Mouse (Mus musculus) liver, adult 2 months (tissue): Measurements from ENCODE around the gene Rnaset2a. TPM values are rescaled to one million over a fixed set of nuclear protein-coding genes. Genes with fewer than 3 reads are reported as not detected.
"Not testable (repeated sequence)": the region's sequence is repeated elsewhere in the genome, so short reads cannot be mapped to it uniquely, and the experiment has no call there.

Source experiments
- DNase-seq: peaks from one replicate; pipeline ENCODE4 v3.0.0-alpha.2; 2011; ENCODE audit warnings: low read depth, low spot score; ENCODE audit errors: extremely low read depth
- H3K27ac ChIP-seq: fragments of 200-500 bp; replicated peaks from 2 replicates; pipeline ENCODE4 v1.5.1; 2012; ENCODE audit warnings: low read depth, mild to moderate bottlenecking, control low read depth, inconsistent platforms, low read length; ENCODE audit not compliant: insufficient read depth
- H3K27me3 ChIP-seq: fragments of 200-500 bp; 2 replicates; pipeline ENCODE4 v1.6.1; 2012; ENCODE audit warnings: mild to moderate bottlenecking, moderate library complexity, low read length, inconsistent platforms; ENCODE audit not compliant: control insufficient read depth, insufficient read depth
- H3K36me3 ChIP-seq: fragments of 200-500 bp; 2 replicates; pipeline ENCODE4 v1.6.1; 2012; ENCODE audit warnings: low read length, inconsistent platforms; ENCODE audit not compliant: control insufficient read depth, insufficient read depth
- H3K4me1 ChIP-seq: fragments of 200-500 bp; 2 replicates; pipeline ENCODE4 v1.6.1; 2011; ENCODE audit warnings: low read length; ENCODE audit not compliant: control insufficient read depth, insufficient read depth
- H3K4me3 ChIP-seq: fragments of 200-500 bp; 2 replicates; pipeline ENCODE4 v1.5.1; 2011; ENCODE audit warnings: low read depth, mild to moderate bottlenecking, control low read depth, low read length, moderate library complexity; ENCODE audit not compliant: insufficient read depth
- H3K79me2 ChIP-seq: fragments of 200-500 bp; 2 replicates; pipeline ENCODE4 v1.6.1; 2012; ENCODE audit warnings: inconsistent platforms, mild to moderate bottlenecking, low read length, moderate library complexity; ENCODE audit not compliant: control insufficient read depth, insufficient read depth
- H3K9ac ChIP-seq: fragments of 200-500 bp; 2 replicates; pipeline ENCODE4 v1.6.1; 2012; ENCODE audit warnings: low read depth, mild to moderate bottlenecking, control low read depth, inconsistent platforms, low read length
- CTCF ChIP-seq: fragments of 200-500 bp; IDR thresholded peaks from 2 replicates; pipeline ENCODE4 v1.5.1; 2011; ENCODE audit warnings: low read depth, low read length, control low read depth
- WGBS: fragments of 180-500 bp; shearing (Covaris S2); methylation state at CpG from one replicate; pipeline ENCODE4 v1.1.7; 2018; 5-methylcytosine and 5-hydroxymethylcytosine counted together
- polyA plus RNA-seq: library from polyadenylated mRNA; depleted of rRNA; stranded (reverse); fragments of >200 nt; gene quantifications from 2 replicates; pipeline ENCODE4 v1.2.3, GENCODE M21; 2012
- total RNA-seq: library from RNA; depleted of rRNA; stranded (reverse); fragments of >200 nt; gene quantifications from 2 replicates; pipeline ENCODE4 v1.2.3, GENCODE M21; 2014

Rnaset2a gene
- total and polyA plus RNA-seq, 2 experiments: 36.9 to 51.8 TPM

DNA sequence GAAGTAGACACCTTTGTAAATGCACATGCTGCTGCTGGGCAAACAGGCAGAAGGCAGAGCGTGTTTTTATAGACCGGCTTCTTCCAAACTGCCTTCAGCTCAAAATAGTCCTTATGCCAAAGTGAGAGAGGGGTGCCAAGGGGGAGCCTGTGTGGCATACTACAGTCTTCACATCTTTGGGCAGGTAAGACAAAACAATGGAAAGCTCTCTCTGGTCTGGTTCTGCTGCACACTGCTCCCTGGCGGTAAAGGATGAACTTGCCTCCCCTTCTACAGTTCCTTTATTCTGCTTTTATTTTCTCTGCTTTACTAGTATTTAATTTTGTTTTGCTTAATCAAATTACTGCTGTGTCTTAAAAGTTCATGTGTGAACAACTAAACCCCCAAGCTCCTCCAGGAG, 13.1 kb upstream of the Rnaset2a start:
- not testable (repeated sequence) for H3K4me3 ChIP-seq, H3K4me1 ChIP-seq, DNase-seq, H3K36me3 ChIP-seq, H3K27ac ChIP-seq, H3K9ac ChIP-seq, H3K79me2 ChIP-seq, H3K27me3 ChIP-seq
- TF ChIP-seq CTCF: peak; percentile 38; the same call in 1 of the 2 replicates
- 54% methylated on average over 3 of the region's 3 CpGs for WGBS

DNA sequence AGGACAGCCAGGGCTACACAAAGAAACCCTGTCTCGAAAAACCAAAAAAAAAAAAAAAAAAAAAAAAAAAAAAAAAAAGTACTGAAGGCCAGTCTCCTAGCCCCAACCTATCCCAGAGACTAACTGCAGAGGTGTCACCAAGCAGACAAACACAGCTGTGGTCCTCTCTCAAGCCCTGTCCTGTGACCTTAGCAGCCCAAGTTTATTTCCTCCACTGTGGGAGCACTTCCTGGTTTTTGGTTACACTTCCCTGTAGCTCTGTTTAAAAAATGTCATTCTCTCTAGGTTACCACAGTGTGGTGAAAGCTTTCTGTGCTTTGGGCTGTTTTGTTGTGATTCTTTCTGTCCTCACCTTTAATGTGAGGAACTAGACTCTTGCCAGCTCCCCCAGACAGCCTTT, 10.7 kb upstream of the Rnaset2a start:
- H3K4me1 ChIP-seq, H3K4me3 ChIP-seq, H3K79me2 ChIP-seq, H3K36me3 ChIP-seq, H3K9ac ChIP-seq, H3K27ac ChIP-seq, DNase-seq, H3K27me3 ChIP-seq: not testable (repeated sequence)
- no CpG with 5 or more reads among the region's 1 CpGs for WGBS

DNA sequence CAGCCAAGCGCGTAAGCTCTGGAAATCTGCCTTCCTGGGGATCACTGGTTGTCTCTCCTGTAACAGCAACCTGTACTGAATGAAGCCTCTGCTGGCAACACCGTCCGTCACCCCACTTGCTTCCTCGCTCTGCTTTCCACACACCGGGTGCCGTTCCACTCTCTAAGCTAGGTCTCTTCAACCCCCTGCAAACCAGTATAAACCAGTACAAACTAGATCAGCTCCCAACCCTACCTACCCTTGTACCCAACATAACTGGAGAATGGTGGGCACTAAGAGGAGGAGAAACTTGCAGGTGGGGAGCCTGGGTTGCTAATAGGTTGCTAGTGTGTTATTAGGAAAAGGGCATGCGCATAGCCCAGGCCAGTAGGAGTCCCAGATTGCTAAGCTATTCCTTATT, 8.1 kb upstream of the Rnaset2a start:
- H3K27me3 ChIP-seq, H3K9ac ChIP-seq: not testable (repeated sequence)
- WGBS: 100% methylated on average over 1 of the region's 8 CpGs

DNA sequence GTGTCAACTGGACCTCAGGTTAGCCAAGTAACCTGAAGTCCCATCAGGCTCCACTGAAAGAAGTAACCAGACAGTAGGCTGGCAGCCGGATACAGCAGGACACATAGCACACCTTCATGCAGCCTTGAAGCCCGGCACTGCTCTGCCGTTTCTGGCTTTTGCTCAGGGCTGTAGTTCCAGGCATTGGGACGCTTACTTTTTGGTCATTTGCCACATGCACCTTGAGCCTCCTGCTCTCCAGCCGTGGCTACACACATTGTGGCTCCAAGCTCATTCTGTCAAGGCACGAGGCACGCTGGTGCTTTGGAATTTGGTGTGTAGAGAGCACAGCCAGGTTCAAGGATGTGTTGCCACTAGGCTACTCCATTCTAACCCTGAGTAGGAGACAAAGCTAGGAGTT, 7.1 kb upstream of the Rnaset2a start:
- WGBS: 61% methylated on average over 7 of the region's 7 CpGs
- DNase-seq: peak; percentile 36
- not testable (repeated sequence) for H3K27ac ChIP-seq, H3K4me3 ChIP-seq, H3K36me3 ChIP-seq, H3K27me3 ChIP-seq, H3K4me1 ChIP-seq, H3K9ac ChIP-seq, H3K79me2 ChIP-seq

More for the DNA sequence above, 8.1 kb upstream of the Rnaset2a start:
- H3K36me3 ChIP-seq, H3K27ac ChIP-seq, DNase-seq, H3K79me2 ChIP-seq, H3K4me3 ChIP-seq, H3K4me1 ChIP-seq: not testable (repeated sequence)

DNA sequence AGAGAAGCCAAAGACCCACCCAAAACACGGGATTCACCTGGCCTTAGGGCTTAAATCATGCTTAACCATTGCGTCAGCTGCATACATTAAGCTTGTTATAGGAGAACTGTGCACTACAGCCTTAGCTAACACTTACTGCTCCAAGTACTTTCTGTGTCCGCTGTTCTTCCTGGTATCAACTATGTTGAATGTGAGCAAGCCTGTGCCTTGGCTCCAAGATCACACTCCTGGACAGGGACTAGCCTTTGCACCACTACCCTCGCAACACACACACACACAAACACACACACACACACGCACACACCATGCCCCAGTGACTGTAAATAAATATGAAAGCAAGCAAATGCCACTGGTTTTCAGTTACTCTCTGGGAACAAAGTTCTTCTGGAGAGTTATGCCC, 966 bp downstream of the Rnaset2a start:
- H3K4me1 ChIP-seq, H3K27me3 ChIP-seq, H3K27ac ChIP-seq, H3K79me2 ChIP-seq, H3K36me3 ChIP-seq: not testable (repeated sequence)
- DNase-seq: peak; percentile 60
- Histone ChIP-seq H3K9ac (peak overlapping the region; percentile 42; the same call in 1 of the 2 replicates), H3K4me3 (peak overlapping the region; percentile 60)
- 7% methylated on average over 5 of the region's 5 CpGs for WGBS

DNA sequence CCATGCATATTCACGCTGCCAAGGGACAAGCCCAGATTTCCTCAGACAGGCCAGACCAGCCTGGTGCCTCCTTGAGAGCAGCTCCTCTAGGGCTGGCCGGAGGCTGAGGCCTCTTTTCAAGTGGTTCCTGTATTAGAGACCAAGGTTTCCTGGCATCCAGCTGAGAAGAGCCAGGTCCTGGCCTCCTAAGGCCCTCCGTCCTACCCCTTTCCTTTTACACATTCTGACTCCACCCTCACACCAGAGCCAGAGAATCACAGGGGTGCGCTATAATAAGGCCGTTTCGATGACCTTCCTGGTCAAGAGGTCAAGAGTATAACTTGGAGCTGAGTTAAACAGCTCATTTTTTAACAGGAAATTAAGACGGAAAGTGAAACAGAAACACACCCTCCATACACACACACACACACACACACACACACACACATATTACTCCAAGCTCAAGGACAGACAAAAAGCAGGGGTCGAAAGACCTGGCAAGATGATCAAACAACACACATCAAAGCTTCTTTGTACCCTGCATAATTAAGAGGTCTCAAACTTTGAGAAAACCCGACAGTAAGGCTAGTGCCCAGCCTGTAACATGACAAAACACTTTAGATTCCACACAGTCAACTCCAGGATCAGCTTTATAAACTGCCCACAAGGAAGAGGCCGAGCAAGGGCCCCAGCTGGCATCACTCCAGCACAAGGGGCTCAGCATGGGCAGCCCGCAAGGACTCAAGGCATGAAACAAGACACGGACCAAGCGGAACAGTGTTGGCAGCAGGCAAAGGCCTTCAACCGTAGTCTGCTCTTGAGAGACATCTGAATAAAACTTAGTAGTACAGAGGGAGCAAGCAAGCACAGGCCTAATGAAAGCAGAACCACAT, 3.9 kb downstream of the Rnaset2a start:
- not testable (repeated sequence) for H3K36me3 ChIP-seq, H3K4me3 ChIP-seq, H3K27me3 ChIP-seq, H3K79me2 ChIP-seq, H3K4me1 ChIP-seq, H3K9ac ChIP-seq
- DNase-seq: peak; percentile 24
- WGBS: 53% methylated on average over 10 of the region's 14 CpGs
- peak overlapping the region; percentile 29; the same call in 1 of the 2 replicates for H3K27ac ChIP-seq

DNA sequence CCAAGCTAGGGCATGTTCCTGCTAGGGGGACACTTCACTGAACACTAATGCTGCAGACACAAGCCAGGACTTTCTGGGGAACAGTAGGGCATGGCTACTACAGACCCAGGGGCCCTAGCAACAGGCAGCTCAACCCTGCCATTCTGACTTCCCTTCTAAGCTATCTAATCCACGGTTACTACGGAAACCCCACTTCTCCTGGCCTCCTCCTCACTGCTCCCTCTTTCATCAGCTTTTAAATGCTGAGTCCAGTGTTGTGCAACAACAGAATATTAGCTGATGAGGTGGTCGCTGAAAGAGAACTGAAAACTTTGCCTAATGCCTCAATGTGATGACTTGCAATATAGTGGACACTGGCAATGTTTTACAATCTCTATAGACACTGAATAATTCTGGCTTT, 7.7 kb downstream of the Rnaset2a start:
- not testable (repeated sequence) for H3K79me2 ChIP-seq, H3K4me3 ChIP-seq, H3K9ac ChIP-seq, H3K27ac ChIP-seq, H3K36me3 ChIP-seq, H3K27me3 ChIP-seq, DNase-seq, H3K4me1 ChIP-seq
- 85% methylated on average over 3 of the region's 3 CpGs for WGBS

DNA sequence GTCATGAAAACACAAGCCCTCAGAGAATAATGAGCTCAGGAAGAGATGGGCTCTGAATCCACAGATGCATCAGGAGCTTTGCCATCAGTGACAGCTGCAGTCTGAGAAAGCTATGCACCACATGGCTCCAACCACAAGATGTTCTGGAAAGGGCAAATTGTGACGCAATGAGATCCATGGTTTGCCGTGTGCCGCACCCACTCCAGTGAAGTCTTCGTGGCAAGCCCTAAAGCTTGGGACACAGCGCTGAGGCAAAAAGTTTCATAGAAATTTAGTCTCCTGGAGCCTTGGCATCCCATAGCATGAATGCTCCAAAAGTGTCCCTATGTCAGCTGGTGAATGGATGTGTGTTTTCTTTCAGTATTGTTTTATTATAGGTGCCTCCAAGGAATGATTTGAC, 9.8 kb downstream of the Rnaset2a start:
- not testable (repeated sequence) for H3K9ac ChIP-seq, H3K27me3 ChIP-seq, H3K79me2 ChIP-seq, H3K36me3 ChIP-seq, H3K4me1 ChIP-seq, DNase-seq, H3K27ac ChIP-seq, H3K4me3 ChIP-seq
- 83% methylated on average over 5 of the region's 5 CpGs for WGBS

DNA sequence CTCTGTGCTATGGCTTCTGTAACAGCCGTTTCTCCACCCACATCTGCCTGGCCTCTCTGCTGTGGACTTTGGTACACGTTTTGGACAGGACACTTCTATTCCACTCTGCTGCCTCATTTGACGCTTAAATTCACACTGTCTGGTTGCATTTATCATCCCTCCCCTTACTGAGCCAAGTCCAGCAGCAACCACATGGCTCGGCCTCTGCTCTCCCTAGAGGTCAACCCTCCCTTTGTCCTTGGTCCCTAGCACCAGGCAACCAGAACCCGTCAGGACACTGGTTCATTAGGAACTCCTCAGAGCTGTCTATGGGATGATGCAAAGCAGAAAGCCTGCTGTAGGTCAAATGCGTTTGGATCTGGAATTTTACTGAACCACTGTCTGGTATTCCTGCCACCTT, 17.0 kb downstream of the Rnaset2a start:
- H3K27me3 ChIP-seq, H3K79me2 ChIP-seq, H3K27ac ChIP-seq, H3K4me1 ChIP-seq, H3K9ac ChIP-seq, H3K36me3 ChIP-seq, H3K4me3 ChIP-seq, DNase-seq: not testable (repeated sequence)
- no CpG with 5 or more reads among the region's 6 CpGs for WGBS
